Mouse (Mus musculus): ENCODE results near the gene Tec. TPM values are rescaled to one million over a fixed set of nuclear protein-coding genes. Genes with fewer than 3 reads are reported as not detected.

Tec gene
- polyA plus RNA-seq, 1 experiment, result 7.8 TPM

DNA sequence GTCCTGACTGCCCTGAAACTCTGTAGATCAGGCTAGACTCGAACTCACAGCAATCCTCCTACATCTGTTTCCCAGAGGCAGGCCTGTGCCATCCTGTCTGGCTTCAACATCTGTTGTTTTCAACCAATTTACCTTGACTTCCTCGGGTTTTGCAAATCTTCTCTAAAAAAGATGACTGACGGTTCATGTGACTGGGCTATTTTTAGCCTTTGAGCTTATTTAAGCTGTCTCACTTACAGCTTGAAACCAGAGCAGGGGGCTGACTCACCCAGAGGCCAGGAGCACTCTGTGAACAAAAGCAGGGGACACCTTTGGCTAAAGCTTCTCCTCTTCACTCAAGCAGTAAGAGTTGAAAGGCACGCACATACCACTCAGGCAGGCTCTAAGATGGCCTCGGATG, 65.4 kb downstream of the Tec start:
- DNase-seq (ENCODE audit: low read depth, low spot score), result no peak

GRCm38 (mm10) chr5:72798563-72798962, 69.7 kb downstream of the Tec start:
- 95% methylated on average over 4 of the region's 4 CpGs for WGBS
- no peak for DNase-seq (ENCODE audit: low read depth, low spot score)

More for the DNA sequence above, 65.4 kb downstream of the Tec start:
- WGBS, result 58% methylated on average over 5 of the region's 5 CpGs

DNA sequence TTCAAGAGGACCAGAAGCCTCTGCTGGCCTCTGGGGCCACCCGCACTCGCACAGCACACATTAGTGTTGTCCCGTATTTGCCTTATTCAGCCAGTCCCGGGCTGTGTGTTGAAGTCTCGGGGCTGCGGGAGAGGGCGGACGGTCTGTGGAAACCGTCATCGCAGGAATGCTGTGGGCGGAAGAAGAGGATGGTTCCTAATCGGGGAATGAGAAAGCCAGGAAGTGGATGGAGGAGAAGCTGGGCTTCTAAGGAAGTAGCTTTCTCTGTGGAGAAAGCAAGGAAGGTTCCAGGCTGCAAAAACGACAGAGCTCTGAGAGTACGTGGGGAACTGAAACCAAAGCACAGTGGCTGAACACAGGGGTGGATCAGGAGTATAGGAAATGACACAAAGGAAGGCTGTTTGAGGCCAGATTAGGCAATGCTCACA, 72.1 kb downstream of the Tec start:
- WGBS, result 52% methylated on average over 14 of the region's 14 CpGs
- DNase-seq (ENCODE audit: low read depth, low spot score), result no peak

- no peak for DNase-seq (ENCODE audit: low read depth, low spot score)
- 82% methylated on average over 3 of the region's 3 CpGs for WGBS
These were observed 74.9 kb downstream of the Tec start for GRCm38 (mm10) chr5:72793309-72793850.

DNA sequence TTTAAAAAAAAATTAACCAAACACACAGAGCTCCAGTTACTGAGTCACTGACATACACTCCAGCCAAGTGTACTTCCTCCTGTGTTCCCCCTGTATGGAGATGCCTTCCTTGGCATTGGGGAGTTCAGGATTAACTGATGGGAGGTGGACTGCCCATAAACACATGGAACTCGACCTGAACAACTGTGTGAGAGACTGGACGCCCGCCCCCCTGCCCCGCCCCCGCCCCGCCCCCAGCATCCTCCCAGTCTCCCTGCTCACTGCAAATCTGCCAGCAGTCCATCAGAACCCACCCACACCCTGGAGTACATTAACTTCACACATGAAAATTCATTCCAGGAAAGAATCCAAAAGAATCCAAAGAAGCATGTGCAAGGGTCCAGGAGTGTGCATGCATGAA, 76.5 kb downstream of the Tec start:
- DNase-seq (ENCODE audit: low read depth, low spot score), result peak; percentile 11
- 16% methylated on average over 6 of the region's 6 CpGs for WGBS

DNA sequence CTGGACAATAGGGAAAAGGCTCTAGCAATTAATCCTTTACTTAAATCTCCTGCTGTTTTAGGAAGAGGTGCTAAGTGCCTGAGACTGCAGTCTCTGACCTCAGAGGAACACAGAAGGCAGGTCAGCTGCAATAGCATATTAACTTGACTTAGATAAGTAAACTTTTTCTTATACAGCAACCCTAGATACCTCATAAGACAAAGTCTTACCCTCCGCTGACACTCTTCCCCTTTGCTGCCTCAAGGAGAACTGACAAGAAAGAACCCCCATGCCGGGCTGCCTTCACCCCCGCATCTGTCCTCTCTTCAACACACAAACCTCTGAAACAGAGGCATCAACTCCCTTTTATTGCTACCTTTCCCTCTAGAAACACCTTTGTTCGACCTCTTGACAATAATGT, 76.9 kb downstream of the Tec start:
- no peak for DNase-seq (ENCODE audit: low read depth, low spot score)
- WGBS, result 35% methylated on average over 4 of the region's 4 CpGs

GRCm38 (mm10) chr5:72785451-72785850, 82.8 kb downstream of the Tec start:
- DNase-seq (ENCODE audit: low read depth, low spot score), result no peak

DNA sequence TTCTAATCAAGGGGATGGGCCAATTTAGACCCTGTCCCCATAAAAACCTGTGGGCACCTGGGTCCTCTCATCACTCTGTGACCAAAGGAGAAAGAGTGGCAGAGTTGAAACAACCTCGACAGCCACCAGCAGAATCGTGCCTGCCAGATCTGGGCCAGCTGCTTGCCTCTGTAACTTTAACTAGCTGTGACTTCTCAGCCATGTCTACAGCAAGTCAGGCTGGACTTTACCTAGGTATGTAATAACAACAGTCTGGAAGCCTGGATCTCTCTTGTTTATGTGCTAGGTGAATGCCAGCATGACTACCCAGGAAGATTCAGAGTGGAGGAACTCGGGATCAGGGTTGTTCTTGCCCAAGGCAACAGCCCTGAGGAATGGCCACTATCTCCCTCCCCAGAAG, 83.6 kb downstream of the Tec start:
- 79% methylated on average over 3 of the region's 3 CpGs for WGBS
- DNase-seq (ENCODE audit: low read depth, low spot score), result no peak

More at GRCm38 (mm10) chr5:72785451-72785850, 82.8 kb downstream of the Tec start:
- 66% methylated on average over 4 of the region's 4 CpGs for WGBS

DNA sequence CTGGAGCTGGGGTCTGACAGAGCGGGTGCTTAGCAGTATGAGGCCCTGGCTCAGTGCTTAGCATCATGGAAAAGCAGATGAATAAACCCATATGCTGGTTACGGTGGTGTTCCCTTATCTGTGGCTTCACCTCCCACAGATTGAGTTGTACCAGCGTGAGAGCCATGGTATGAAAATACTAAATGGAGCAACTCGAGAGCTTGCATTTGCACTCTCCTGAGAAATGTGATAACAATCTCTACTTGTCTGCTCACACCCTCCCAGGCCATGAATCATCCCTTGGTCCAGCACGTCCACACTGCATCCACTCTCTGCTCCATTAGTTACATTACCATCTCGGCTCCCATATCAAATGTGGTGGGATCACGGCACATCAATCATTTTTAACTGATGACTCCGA, 84.3 kb downstream of the Tec start:
- WGBS, result 87% methylated on average over 8 of the region's 8 CpGs
- DNase-seq (ENCODE audit: low read depth, low spot score), result no peak

DNA sequence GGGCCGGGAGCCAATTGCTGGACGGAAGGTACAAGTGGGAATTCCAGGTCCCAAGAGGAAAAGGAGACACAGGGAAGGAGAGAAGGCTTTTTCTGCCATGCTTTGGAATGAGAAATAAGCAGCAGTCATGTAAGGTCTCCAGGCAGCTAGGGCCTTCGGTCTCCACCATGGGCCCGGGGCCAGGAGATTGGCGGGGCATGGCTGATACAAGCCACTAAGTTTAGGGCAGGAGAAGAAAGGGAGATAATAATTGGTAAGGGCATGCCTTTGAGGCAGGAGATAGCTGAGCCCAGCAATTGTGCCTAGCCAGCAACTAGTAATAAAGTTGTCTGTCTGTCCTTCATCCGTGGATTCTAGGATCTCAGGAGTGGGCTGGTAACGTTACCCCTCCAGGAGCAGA, 85.2 kb downstream of the Tec start:
- no peak for DNase-seq (ENCODE audit: low read depth, low spot score)
- 96% methylated on average over 7 of the region's 7 CpGs for whole genome bisulfite sequencing

GRCm38 (mm10) chr5:72781776-72782175, 86.5 kb downstream of the Tec start:
- DNase-seq (ENCODE audit: low read depth, low spot score), result no peak
- 83% methylated on average over 11 of the region's 11 CpGs for WGBS

GRCm38 (mm10) chr5:72776595-72776994, 91.7 kb downstream of the Tec start:
- 100% methylated on average over 2 of the region's 2 CpGs for whole genome bisulfite sequencing
- DNase-seq (ENCODE audit: low read depth, low spot score), result no peak

GRCm38 (mm10) chr5:72776127-72776526, 92.2 kb downstream of the Tec start:
- DNase-seq (ENCODE audit: low read depth, low spot score), result no peak

DNA sequence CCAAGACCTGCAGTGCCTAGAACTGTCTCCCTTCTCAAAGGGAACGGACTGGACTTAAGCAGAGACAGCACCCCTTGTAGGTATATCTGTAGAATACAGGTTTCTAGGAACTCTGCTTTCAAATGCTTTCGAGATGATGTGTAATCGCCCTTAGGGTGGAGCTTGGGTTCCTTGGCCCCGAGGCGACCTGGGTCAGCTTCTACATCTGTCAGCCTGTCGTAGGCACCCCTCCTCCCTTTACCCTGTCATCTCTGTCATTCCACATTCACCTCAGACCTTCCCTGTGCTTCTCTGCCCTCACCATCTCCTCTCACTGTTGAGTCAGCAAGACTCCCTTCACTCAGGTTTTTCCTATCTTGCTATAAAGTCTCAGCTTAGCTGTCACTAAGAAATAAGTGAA, 98.4 kb downstream of the Tec start:
- DNase-seq (ENCODE audit: low read depth, low spot score), result no peak
- WGBS, result 69% methylated on average over 6 of the region's 6 CpGs

More at GRCm38 (mm10) chr5:72776127-72776526, 92.2 kb downstream of the Tec start:
- WGBS, result 80% methylated on average over 2 of the region's 2 CpGs

GRCm38 (mm10) chr5:72763546-72763945, 104.7 kb downstream of the Tec start:
- no peak for DNase-seq (ENCODE audit: low read depth, low spot score)
- WGBS, result 85% methylated on average over 5 of the region's 5 CpGs

DNA sequence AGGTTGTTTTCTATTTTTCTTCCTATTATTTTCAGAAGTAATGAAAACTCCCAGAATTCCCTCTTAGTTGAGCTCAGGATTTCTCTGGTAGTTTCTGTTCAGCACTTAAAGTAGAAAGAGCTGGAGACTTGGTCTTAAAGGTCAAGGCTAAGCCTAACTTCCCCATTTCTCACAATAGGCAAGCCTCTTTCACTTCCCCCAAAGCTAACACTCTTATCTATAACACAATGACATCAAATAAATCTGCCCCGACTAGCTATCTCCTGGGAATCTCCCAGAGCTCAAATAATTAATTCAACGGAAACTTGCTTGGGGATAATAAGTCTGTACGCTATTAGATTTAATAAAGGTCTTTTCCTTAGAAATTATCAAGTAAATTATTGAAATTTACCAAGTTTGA, 105.3 kb downstream of the Tec start:
- 34% methylated on average over 3 of the region's 3 CpGs for WGBS
- no peak for DNase-seq (ENCODE audit: low read depth, low spot score)

DNA sequence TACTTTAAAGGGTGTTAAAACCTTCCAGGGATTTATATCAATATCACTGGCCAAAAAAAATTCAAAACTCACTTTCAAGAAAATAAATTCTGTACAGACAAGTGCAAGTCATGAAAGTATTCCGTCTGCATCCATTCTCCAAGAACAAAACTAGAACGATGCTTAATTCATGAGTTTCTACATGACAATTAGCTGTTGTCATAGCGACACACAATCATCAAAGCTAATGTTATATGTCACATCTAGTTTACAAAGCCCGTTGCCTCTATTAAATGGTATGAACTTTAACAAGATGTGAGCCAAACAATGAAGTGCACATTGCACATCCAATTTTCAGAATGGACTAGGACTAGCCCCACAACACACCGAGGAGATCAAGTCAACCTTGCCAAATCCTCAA, 106.5 kb downstream of the Tec start:
- WGBS, result 87% methylated on average over 5 of the region's 5 CpGs
- DNase-seq (ENCODE audit: low read depth, low spot score), result no peak

- DNase-seq (ENCODE audit: low read depth, low spot score), result peak; percentile 31
- 31% methylated on average over 5 of the region's 5 CpGs for WGBS
These were observed 107.0 kb downstream of the Tec start for GRCm38 (mm10) chr5:72761237-72761636.

- peak; percentile 56 for DNase-seq (ENCODE audit: low read depth, low spot score)
- 59% methylated on average over 13 of the region's 13 CpGs for WGBS
These were observed 109.1 kb downstream of the Tec start for GRCm38 (mm10) chr5:72758925-72759924.

DNA sequence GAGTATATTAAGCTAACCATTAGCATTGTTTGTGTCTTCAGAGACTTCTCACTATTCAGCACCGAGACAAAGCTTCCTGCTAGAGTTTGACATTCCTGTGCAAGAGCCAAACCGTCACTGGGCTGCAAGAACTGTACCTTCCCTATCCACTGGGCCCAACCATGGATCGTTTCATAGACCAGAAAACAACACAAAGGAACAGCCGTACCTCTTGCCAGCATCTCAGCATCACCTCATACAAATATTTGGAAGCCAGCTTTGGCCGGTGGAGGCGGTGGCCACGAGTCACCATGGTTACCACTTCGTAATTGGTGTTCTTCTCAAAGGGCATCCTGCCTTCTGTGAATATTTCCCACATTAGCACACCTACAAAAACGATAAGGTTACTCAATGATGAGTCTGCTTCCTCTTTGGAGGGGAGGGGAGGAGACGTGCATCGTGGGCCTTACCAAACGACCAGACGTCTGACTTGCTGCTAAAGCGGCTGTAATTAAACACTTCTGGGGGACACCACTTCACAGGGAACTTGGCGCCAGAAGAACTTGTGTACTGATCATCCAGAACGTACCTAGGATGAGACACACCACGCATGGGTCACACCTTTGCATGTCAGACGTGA, 111.0 kb downstream of the Tec start:
- no peak for DNase-seq (ENCODE audit: low read depth, low spot score)
- WGBS, result 77% methylated on average over 18 of the region's 18 CpGs

DNA sequence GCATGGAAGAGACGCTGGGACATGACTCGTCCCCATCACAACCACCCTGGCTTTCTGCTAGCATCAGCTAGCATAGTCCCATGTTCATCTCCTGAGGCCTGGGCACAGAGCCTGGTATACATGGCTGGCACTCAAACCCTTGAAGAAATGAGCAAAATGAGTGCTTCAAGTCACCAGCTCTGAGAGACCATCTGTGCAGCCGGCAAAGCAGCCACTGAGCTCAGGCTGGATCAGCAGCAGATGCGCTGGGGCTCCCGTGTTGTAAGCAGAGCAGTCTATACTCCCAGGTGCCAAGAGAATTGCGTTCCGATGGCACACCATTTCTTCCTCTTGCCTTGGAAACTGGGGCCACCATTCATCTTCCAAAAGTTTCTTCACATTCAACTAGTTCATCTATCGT, 112.3 kb downstream of the Tec start:
- 90% methylated on average over 8 of the region's 8 CpGs for WGBS
- no peak for DNase-seq (ENCODE audit: low read depth, low spot score)
